Mouse (Mus musculus): Measurements from ENCODE around the gene Adam8. TPM values are rescaled to one million over a fixed set of nuclear protein-coding genes. Genes with fewer than 3 reads are reported as not detected.

The Adam8 gene
- under 1 TPM; 0.74 to 0.89 TPM for total RNA-seq (2021)
- long read RNA-seq, experiment 1: 0 reads
- long read RNA-seq, experiment 2: 0 reads

DNA sequence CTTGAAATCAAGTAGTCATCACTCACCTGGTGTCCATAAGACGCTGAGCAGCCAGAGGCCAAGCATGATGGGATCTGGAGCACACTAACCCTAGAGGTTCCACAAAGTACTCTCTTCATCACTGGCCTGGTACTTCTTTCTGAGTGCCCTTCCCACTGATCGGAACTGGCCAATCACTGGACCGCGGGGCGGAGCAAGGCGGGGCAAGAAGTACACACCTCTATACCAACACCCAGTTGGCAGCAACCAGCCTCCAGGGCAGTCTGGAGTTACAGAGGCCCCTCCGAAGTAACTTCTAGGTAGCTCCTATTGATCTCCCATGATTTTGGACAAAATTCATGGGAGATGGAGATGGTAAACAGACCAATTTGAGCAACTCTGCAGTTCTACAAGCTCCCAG lies at the start of gene Adam8:
Gene Adam8 (minus strand): TSS at position 157 of the 400 bp plus-strand sequence.
- intact Hi-C loops (cut with DNase I): loop anchor here (5.0 kb wide), 2 partner anchors 70 to 85 kb away; no protein-coding TSS in a partner anchor
- no peak for DNase-seq

DNA sequence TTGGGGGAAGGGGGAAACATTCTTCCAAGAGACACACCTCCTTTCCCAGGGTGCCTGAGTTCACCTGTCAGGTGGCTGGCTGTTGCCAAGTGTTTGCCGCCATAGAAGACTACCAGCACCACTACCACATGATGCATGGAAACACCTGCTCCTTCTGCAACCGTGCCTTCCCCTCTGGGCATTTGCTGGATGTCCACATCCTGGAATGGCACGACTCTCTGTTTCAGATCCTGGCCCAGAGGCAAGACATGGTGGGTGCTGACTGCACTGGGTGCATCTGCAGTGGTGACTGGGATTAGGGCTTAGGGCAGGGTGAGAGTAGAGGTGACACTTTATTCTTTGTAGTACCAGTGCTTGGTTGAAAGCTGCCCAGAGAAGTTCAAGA lies 44.8 kb upstream of the Adam8 start:
- DNase-seq: no peak
- intact Hi-C loops (cut with DNase I): no loop called here

DNA sequence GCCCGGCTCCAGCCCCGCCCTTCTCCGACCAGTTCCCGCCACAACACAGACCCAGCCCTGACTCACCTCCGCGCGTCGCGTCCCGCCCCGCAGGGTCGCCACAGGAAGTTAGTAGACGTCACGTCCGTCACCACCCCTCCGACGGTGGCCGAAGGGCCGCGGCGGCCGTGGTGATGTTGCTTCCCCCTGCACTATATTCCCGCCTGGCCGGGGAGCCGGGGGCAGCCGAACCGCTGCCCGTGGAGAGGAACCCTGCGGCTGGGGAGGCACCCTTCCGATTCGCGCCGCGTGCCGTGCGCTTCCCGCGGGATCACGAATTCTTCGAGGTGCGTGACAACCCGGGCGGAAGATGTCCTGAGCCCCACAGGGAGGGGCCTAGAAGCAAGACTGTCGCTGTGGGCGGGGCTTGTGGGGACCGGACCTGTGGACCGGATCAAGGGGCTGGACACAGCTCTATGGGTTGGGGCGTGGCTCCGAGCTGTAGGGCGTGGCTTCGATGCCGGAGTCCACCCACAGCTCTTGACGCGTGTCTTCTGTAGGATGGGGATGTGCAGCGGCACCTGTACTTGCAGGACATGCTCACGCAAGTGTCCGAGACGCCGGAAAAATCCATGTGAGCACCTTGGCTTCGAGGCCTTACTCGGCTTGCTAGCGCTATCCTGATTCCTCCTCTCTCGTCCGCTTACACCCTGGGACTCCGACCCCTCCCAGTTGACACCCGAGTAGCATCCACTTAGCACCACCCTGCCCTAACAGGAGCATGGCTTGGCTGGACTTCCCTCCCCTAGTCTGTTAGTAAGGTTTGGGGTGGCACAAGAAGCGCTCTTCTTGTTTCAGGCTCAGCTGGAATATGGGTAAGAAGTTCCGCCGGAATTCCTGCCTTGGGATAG lies 44.2 kb upstream of the Adam8 start, which contains the start of the genes Zfp511 and Tubgcp2:
Gene Zfp511 (plus strand): TSS at position 111 of the 890 bp plus-strand sequence.
Gene Tubgcp2 (minus strand): TSS at position 389 of the 890 bp plus-strand sequence.
- intact Hi-C loops (cut with DNase I): no loop called here
- DNase-seq: peak; percentile 95

- no peak for DNase-seq
- intact Hi-C loops (cut with DNase I): no loop called here
Measured at GRCm38 (mm10) chr7:140035456-140035855, 43.1 kb upstream of the Adam8 start.

DNA sequence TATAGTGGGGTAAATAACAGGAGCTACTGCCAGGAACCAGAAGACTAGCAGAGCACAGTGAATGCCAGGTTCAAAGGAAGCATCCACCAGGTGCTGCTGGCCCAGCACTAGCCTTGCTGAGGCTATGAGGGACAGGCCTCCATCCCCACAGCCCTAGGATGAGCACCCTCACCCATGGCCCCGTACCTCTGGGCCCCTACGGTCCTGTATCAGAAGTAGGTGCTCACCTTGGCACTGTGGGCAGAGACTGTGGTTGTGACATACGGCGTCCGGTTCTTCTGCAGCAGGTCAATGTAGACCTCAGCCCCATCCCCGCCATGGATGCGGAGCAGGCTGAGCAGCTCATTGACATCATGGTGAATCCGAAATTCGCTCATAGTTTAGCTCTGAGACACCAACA lies 41.0 kb upstream of the Adam8 start:
- intact Hi-C loops (cut with DNase I): no loop called here
- no peak for DNase-seq

DNA sequence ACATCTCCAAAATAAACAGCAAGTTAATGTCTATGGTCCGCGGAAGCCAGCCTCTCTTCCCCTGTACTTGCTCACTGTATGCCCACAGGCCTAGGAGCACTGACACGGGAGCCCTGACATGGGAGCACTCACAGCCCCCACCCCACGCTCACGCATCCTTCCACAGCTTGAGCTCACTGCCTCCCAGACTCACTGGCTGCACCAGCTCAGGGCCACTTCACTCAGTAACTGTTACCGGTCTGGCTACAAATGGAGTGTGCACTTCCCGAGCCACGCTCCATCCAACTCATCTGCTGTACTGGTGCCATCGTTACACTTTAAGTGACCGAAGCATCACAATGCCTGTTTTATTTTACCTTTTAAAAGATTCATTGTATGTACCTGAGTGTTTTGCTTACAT lies 40.0 kb upstream of the Adam8 start:
- intact Hi-C loops (cut with DNase I): no loop called here
- DNase-seq: no peak

- intact Hi-C loops (cut with DNase I): no loop called here
- no peak for DNase-seq
Measured at GRCm38 (mm10) chr7:140031771-140032170, 39.4 kb upstream of the Adam8 start.

GRCm38 (mm10) chr7:140011336-140011735 lies 19.0 kb upstream of the Adam8 start:
- intact Hi-C loops (cut with DNase I): no loop called here
- peak in 1 of 2 experiments; percentile 3 for DNase-seq

- peak in 1 of 2 experiments; percentile 7 for DNase-seq
- intact Hi-C loops (cut with DNase I): no loop called here
Measured at GRCm38 (mm10) chr7:140007781-140008180, 15.4 kb upstream of the Adam8 start.

GRCm38 (mm10) chr7:140006861-140007611 lies 14.7 kb upstream of the Adam8 start:
- intact Hi-C loops (cut with DNase I): no loop called here
- DNase-seq: peak in 1 of 2 experiments; percentile 5

- intact Hi-C loops (cut with DNase I): no loop called here
- no peak for DNase-seq
Measured at GRCm38 (mm10) chr7:140004666-140005065, 12.3 kb upstream of the Adam8 start.

DNA sequence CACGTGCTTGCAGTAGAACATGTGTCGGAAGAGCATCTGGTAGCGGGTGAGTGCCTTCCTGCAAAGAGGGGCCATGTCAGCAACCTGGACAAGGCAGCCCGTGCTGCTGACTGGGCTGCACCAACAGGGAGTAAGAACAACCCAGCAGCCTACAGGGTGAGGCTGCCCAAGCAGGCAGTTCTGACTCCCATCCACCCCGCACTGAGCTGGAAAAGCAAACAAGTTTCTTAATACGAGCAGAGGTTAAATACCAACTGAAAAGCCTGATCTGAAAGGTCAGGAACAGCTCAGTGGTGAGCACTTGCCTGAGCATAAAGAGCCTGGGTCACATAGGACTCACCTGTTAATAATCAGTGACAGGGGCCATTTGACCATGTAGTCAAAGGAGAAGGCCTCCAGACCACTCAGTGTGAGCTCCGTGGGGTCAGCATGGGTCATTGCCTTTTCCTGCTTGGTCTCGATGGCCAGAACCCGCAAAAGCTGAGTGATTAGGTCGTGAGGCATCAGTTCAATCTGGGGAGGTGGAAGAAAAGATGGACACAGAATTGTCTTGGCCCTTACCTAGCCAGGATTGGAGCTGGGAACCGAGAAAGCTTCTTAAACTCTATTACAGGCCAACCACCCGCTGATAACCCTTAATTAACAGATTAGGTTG lies 8.9 kb upstream of the Adam8 start:
- intact Hi-C loops (cut with DNase I): no loop called here

GRCm38 (mm10) chr7:139998691-139999350 lies 6.5 kb upstream of the Adam8 start:
- intact Hi-C loops (cut with DNase I): no loop called here
- no peak for DNase-seq

More for the DNA sequence above, 8.9 kb upstream of the Adam8 start:
- DNase-seq: no peak

GRCm38 (mm10) chr7:139994676-139995075 lies 2.3 kb upstream of the Adam8 start:
- intact Hi-C loops (cut with DNase I): loop anchor here (2.0 to 5.0 kb wide), 3 partner anchors 26 to 87 kb away; no protein-coding TSS in a partner anchor

DNA sequence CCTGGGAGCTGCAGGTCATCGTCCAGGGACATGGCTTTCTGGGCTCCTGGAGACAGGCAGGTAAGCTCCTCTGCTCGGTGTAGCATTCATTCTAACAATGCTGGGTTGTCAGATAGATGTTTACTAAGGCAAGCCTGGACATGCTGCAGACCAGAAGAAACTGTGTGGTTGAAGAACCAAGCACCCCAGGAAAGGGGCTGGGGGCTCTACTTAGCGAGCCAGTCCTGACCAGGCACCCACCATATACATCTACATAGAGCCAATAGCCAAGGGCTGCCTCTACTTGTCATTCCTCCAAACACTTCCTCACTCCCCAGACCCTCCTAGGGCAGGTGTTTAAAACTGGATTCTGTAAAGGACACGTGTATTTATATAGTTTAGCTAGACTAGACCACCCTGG lies 1.8 kb upstream of the Adam8 start:
- DNase-seq: no peak
- intact Hi-C loops (cut with DNase I): loop anchor here (2.0 to 5.0 kb wide), 3 partner anchors 25 to 87 kb away; no protein-coding TSS in a partner anchor

More at GRCm38 (mm10) chr7:139994676-139995075, 2.3 kb upstream of the Adam8 start:
- no peak for DNase-seq

DNA sequence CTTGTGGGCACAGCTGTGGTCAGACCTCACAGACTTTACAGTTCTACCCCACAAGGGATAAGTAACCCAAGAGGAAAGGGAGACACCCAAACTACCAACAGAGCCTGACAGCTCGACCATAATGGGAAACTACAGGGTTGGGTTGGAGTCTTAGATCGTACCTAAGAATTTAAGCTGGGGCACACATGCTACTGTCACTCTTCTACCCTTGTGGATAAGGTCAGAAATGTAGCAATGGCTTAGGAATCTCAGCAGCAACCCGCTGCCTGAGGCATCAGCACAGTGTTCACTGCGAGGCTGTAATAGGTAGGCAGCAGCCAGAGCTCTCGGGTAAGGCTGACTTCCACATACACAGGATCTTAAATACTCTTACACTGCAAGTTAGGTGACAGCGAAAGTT lies 1.2 kb upstream of the Adam8 start:
- DNase-seq: no peak
- intact Hi-C loops (cut with DNase I): loop anchor here (5.0 kb wide), 2 partner anchors 69 to 86 kb away; no protein-coding TSS in a partner anchor

GRCm38 (mm10) chr7:139990864-139991394 lies 1.4 kb downstream of the Adam8 start:
- intact Hi-C loops (cut with DNase I): loop anchor here (5.0 kb wide), 2 partner anchors 71 to 84 kb away; no protein-coding TSS in a partner anchor
- DNase-seq: no peak

- intact Hi-C loops (cut with DNase I): no loop called here
Measured at GRCm38 (mm10) chr7:139988272-139988671, 4.1 kb downstream of the Adam8 start.

DNA sequence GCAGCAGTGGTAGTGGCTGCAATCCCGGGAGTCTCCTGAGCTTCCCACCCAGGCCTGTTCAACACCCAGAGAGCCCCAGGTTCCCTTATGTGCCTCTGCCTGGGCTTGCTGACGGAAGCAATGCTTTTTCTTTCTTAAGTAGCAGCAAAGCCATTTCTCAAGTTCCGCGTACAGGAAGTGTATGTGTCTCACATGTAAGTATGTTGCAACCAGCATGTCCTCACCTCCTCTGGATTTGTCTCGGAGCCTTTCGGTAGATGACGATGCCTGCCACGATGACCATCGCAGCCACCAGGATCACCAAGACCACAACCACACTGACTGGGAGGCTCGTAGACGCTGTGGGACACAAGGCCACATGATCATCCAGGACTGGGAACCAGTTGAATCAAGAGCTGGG lies 7.9 kb downstream of the Adam8 start:
- DNase-seq: no peak
- intact Hi-C loops (cut with DNase I): no loop called here

More at GRCm38 (mm10) chr7:139988272-139988671, 4.1 kb downstream of the Adam8 start:
- no peak for DNase-seq

All from gastrocnemius, postnatal 36 days (tissue).